Mouse (Mus musculus) lung, embryonic 16.5 days (tissue): ENCODE data around the gene Phactr1. TPM values are rescaled to one million over a fixed set of nuclear protein-coding genes. Genes with fewer than 3 reads are reported as not detected.
A peak's percentile ranks its signal among the peaks of the same experiment; 100 is the strongest.

ENCODE experiments used
- ATAC-seq: fragments of 200-750 bp; cut with Nextera tagmentation; 2 replicates; pipeline ENCODE4 v1.8.0; 2017; ENCODE audit warnings: low read depth, mild to moderate bottlenecking, moderate library complexity
- H3K27ac ChIP-seq: fragments of 300-500 bp; sonication (generic); 2 replicates; pipeline ENCODE4 v1.5.1; 2014; ENCODE audit warnings: mild to moderate bottlenecking, control low read depth, low read length
- H3K27me3 ChIP-seq: fragments of 300-500 bp; sonication (generic); 2 replicates; pipeline ENCODE4 v1.6.1; 2014; ENCODE audit warnings: low read depth, low read length, mixed read lengths; ENCODE audit not compliant: control insufficient read depth, insufficient read depth
- H3K36me3 ChIP-seq: fragments of 300-500 bp; sonication (generic); 2 replicates; pipeline ENCODE4 v1.6.1; 2014; ENCODE audit warnings: low read length; ENCODE audit not compliant: control insufficient read depth, insufficient read depth
- H3K4me1 ChIP-seq: fragments of 300-500 bp; sonication (generic); replicated peaks from 2 replicates; pipeline ENCODE4 v1.6.1; 2014; ENCODE audit warnings: low read length, mixed read lengths; ENCODE audit not compliant: control insufficient read depth, insufficient read depth
- H3K4me2 ChIP-seq: fragments of 300-500 bp; sonication (generic); 2 replicates; pipeline ENCODE4 v1.6.1; 2014; ENCODE audit warnings: low read depth, low read length, control low read depth
- H3K4me3 ChIP-seq: fragments of 300-500 bp; sonication (generic); 2 replicates; pipeline ENCODE4 v1.5.1; 2014; ENCODE audit warnings: mild to moderate bottlenecking, low read length, control low read depth
- H3K9ac ChIP-seq: fragments of 300-500 bp; sonication (generic); 2 replicates; pipeline ENCODE4 v1.6.1; 2014; ENCODE audit warnings: low read length, control low read depth
- H3K9me3 ChIP-seq: fragments of 300-500 bp; sonication (generic); 2 replicates; pipeline ENCODE4 v1.6.1; 2016; ENCODE audit warnings: low read length; ENCODE audit not compliant: control insufficient read depth
- WGBS: fragments of 180-500 bp; shearing (Covaris S2); extraction: QIAGEN DNeasy Blood & Tissue Kit; methylation state at CpG from one replicate; pipeline ENCODE4 v1.1.7; 2014; 5-methylcytosine and 5-hydroxymethylcytosine counted together
- polyA plus RNA-seq: library from polyadenylated mRNA; unstranded; fragments of >200 nt; fragmentation: Nextera tagmentation; extraction: Ambion mirVana; gene quantifications from 2 replicates; pipeline ENCODE4 v1.2.1, GENCODE M21; 2015

The Phactr1 gene
- polyA plus RNA-seq, 1 experiment from 2014 or later = 8.1 TPM

- Histone ChIP-seq H3K9ac (no peak overlapping the region), H3K4me1 (peaks cover 13% of the 10 kb centered on the region), H3K36me3 (no peaks in the 10 kb centered on the region), H3K27me3 (peaks cover 4% of the 10 kb centered on the region; the same call in 1 of the 2 replicates), H3K9me3 (no peaks in the 10 kb centered on the region), H3K4me3 (peak overlapping the region; percentile 72), H3K4me2 (peak overlapping the region; percentile 100), H3K27ac (no peak overlapping the region)
- peak; percentile 23 for ATAC-seq
- WGBS = 17% methylated on average over 6 of the region's 6 CpGs
Measured at GRCm38 (mm10) chr13:42917251-42917650, 236.8 kb downstream of the Phactr1 start.

- Histone ChIP-seq H3K27ac (no peak overlapping the region), H3K36me3 (no peaks in the 10 kb centered on the region), H3K27me3 (peaks cover 4% of the 10 kb centered on the region; the same call in 1 of the 2 replicates), H3K9me3 (no peaks in the 10 kb centered on the region), H3K4me1 (peaks cover 13% of the 10 kb centered on the region), H3K4me2 (no peak overlapping the region), H3K4me3 (no peak overlapping the region), H3K9ac (no peak overlapping the region)
- ATAC-seq = no peak
- 69% methylated on average over 2 of the region's 2 CpGs for WGBS
Measured at GRCm38 (mm10) chr13:42920062-42920461, 239.6 kb downstream of the Phactr1 start.

DNA sequence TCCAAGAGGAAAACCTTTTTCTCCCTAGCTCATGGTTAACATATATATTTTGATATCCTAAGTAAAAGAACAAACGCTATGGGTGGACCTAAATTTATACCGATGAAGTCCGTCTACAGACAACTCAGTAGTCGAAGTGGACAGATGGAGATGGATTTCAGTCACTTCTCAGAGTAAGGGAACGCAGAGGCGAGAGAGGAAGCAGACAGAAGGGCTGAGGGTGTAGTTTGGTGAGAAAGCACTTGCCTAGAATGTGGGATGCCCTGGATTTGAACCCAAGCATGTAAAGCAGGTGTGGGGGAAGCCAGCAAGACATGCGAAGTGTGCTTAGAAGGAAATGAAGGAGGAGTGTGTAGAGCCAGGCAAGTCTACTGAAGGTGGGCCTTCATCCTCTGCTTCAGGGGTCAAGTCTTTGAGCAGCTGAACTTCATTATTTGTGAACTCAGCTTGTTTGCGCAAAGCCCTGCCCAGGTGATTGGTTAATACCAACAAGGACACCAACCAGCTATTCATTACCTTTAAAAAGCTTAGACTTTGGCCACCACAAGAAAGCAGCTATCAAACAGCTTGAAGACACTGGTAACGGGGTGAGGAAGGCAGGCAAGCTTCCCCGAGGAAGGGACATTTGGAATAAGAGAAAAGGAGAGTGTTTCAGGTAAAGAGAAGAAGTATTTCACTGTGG is 241.5 kb downstream of the Phactr1 start:
- Histone ChIP-seq H3K36me3 (no peaks in the 10 kb centered on the region), H3K4me2 (no peak overlapping the region), H3K27ac (no peak overlapping the region), H3K4me3 (no peak overlapping the region), H3K4me1 (peaks cover 6% of the 10 kb centered on the region), H3K9ac (no peak overlapping the region), H3K9me3 (no peaks in the 10 kb centered on the region), H3K27me3 (peaks cover 4% of the 10 kb centered on the region; the same call in 1 of the 2 replicates)
- 80% methylated on average over 10 of the region's 10 CpGs for WGBS
- ATAC-seq = no peak

- no peaks in the 10 kb centered on the region for H3K36me3 ChIP-seq
- H3K9me3 ChIP-seq = peaks cover 8% of the 10 kb centered on the region; the same call in 1 of the 2 replicates
- no peak overlapping the region for H3K27ac ChIP-seq
- ATAC-seq = no peak
- H3K4me1 ChIP-seq = no peaks in the 10 kb centered on the region
- no peak overlapping the region for H3K4me2 ChIP-seq
- 90% methylated on average over 11 of the region's 11 CpGs for WGBS
- H3K27me3 ChIP-seq = no peaks in the 10 kb centered on the region
- no peak overlapping the region for H3K9ac ChIP-seq
- no peak overlapping the region for H3K4me3 ChIP-seq
Measured at GRCm38 (mm10) chr13:42927778-42928177, 247.4 kb downstream of the Phactr1 start.

DNA sequence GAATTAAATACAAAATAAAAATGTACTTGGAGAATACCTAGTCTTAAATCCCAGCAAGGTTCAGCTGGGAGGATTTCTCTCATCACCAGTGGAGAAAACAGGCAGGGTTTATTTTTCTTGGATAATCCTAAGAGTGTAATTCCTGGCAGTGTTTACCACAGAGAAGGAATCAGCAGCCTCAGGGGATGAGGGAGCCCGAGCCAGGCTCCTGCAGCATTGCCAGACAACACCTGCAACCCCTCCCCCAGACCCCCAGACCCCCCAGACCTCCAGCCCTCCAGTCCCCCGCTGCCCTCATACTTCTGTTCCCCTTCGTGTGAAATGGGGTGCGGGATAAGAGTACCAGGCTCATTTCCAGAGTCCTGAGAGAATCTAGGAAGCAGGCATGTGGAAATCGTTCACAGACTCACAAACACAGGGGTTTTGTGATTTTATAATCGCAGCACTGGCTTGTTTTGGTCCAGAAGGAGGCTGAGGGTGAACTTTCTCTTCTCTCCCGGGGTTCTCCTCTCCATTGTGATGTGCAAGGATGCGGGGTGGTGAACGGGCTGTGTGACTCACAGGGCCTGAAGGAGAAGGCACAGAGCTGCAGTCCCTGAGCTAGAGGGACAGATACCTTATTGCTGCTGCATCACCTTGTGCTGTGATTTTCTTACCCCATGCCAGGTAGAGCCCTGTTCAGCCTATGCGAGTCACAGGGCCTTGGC is 249.3 kb downstream of the Phactr1 start:
- H3K9ac ChIP-seq = no peak overlapping the region
- H3K9me3 ChIP-seq = peaks cover 8% of the 10 kb centered on the region; the same call in 1 of the 2 replicates
- no peak overlapping the region for H3K4me2 ChIP-seq
- no peaks in the 10 kb centered on the region for H3K27me3 ChIP-seq
- ATAC-seq = no peak
- H3K36me3 ChIP-seq = no peaks in the 10 kb centered on the region
- H3K4me3 ChIP-seq = no peak overlapping the region
- H3K4me1 ChIP-seq = peaks cover 3% of the 10 kb centered on the region; the same call in 1 of the 2 replicates
- WGBS = 43% methylated on average over 10 of the region's 10 CpGs
- H3K27ac ChIP-seq = no peak overlapping the region

GRCm38 (mm10) chr13:42932046-42932445 is 251.6 kb downstream of the Phactr1 start:
- WGBS = 89% methylated on average over 5 of the region's 5 CpGs
- no peaks in the 10 kb centered on the region for H3K27me3 ChIP-seq
- no peaks in the 10 kb centered on the region for H3K36me3 ChIP-seq
- H3K4me2 ChIP-seq = no peak overlapping the region
- ATAC-seq = no peak
- H3K4me3 ChIP-seq = no peak overlapping the region
- no peak overlapping the region for H3K27ac ChIP-seq
- H3K4me1 ChIP-seq = peaks cover 6% of the 10 kb centered on the region; the same call in 1 of the 2 replicates
- no peak overlapping the region for H3K9ac ChIP-seq
- H3K9me3 ChIP-seq = peaks cover 8% of the 10 kb centered on the region; the same call in 1 of the 2 replicates

GRCm38 (mm10) chr13:42934538-42935126 is 254.2 kb downstream of the Phactr1 start:
- ATAC-seq = peak; percentile 73
- WGBS = 45% methylated on average over 16 of the region's 16 CpGs
- Histone ChIP-seq H3K9me3 (no peaks in the 10 kb centered on the region), H3K36me3 (no peaks in the 10 kb centered on the region), H3K27ac (no peak overlapping the region), H3K27me3 (no peaks in the 10 kb centered on the region), H3K9ac (no peak overlapping the region), H3K4me1 (peaks cover 8% of the 10 kb centered on the region), H3K4me2 (peak overlapping the region; percentile 19), H3K4me3 (no peak overlapping the region)

DNA sequence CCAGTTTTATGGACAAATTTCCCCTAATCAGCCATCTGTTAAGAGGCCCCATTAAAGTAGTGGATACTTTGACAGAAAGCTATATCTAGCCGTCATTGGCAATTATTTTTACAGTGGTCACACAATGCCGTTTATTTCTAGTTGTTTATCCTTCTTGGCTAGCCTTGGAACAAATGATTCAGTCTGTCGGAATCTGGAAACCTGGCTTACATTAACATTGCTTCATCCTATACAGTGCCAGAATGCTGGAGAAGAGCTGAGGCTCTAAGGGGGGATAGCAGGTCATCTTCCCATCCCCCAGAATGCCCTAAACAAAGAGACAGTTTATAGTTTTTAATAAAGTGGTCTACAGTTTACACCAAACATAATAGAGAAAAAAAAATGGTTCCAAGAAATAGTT is 257.4 kb downstream of the Phactr1 start:
- ATAC-seq = 0 out of 2 replicates have a peak, but pooled peaks have one; percentile 23
- H3K4me2 ChIP-seq = no peak overlapping the region
- no peak overlapping the region for H3K27ac ChIP-seq
- no peaks in the 10 kb centered on the region for H3K9me3 ChIP-seq
- H3K9ac ChIP-seq = no peak overlapping the region
- no peaks in the 10 kb centered on the region for H3K36me3 ChIP-seq
- no peaks in the 10 kb centered on the region for H3K27me3 ChIP-seq
- peaks cover 10% of the 10 kb centered on the region for H3K4me1 ChIP-seq
- 38% methylated on average over 3 of the region's 3 CpGs for WGBS
- no peak overlapping the region for H3K4me3 ChIP-seq

DNA sequence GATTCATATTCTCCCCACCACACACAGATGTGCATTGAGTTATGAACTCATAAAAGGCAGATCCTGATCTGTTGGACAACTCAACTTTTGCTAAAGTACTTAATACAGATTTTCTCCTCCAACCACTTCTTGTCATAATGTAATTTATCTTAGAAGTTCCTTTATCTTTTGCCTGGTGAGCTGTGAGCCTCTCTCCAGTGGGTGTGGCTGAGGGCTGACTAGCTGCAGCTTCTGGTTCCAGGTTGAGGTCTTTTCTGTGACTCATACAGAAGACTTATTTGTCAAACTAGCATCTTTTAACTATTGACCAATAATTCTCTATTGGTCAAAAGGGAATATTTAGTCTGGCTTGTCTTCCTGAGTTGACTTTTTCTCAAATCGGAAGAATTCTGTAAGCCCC is 257.9 kb downstream of the Phactr1 start:
- no peak for ATAC-seq
- Histone ChIP-seq H3K27me3 (no peaks in the 10 kb centered on the region), H3K9me3 (no peaks in the 10 kb centered on the region), H3K4me2 (no peak overlapping the region), H3K36me3 (no peaks in the 10 kb centered on the region), H3K27ac (no peak overlapping the region), H3K4me3 (no peak overlapping the region), H3K4me1 (peaks cover 10% of the 10 kb centered on the region), H3K9ac (no peak overlapping the region)
- WGBS = 82% methylated on average over 1 of the region's 1 CpGs
